Mouse (Mus musculus) retina, embryonic 14.5 days (tissue): ENCODE data around the gene Furin.
A peak's percentile ranks its signal among the peaks of the same experiment; 100 is the strongest.

ENCODE experiments used
- DNase-seq: peaks from one replicate; pipeline ENCODE4 v3.0.0-alpha.2; 2015; ENCODE audit warnings: low spot score

The Furin gene

GRCm38 (mm10) chr7:80341793-80342192, 63.4 kb downstream of the Furin start:
- peak; percentile 21 for DNase-seq

- peak; percentile 81 for DNase-seq
Observed at GRCm38 (mm10) chr7:80340793-80341192, 64.4 kb downstream of the Furin start, which contains the start of gene Unc45a. TSS of gene Unc45a (minus strand) at chr7:80341005.

- DNase-seq, result peak; percentile 98
Observed at GRCm38 (mm10) chr7:80339793-80340628, 65.2 kb downstream of the Furin start.

GRCm38 (mm10) chr7:80339371-80339770, 65.9 kb downstream of the Furin start:
- DNase-seq, result peak; percentile 37
